Mouse (Mus musculus): ENCODE data around the gene Kl. TPM values are rescaled to one million over a fixed set of nuclear protein-coding genes. Genes with fewer than 3 reads are reported as not detected.

Gene Kl
- total and polyA plus RNA-seq, 3 experiments = not detected

DNA sequence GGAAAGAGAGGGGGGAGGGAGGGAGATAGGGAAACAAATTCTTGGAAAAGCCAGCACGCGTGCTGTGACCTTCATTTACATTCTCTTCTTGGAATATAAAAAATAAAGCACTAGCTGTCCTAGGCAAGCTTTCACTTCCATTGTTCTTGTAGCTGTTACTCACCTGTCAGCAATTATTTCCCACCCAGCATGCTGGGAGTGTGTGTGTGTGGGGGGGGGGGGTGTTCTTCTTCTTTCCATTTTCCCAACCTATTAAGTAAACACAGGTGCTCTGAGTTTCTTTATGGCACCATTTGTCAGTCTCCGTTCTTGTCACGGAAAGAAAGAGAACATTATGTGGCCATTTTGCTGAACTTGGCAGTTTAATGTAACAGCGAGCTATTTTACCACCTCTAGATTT, 66.6 kb downstream of the Kl start:
- Histone ChIP-seq H3K4me2 (ENCODE audit: insufficient read depth, low read depth, poor library complexity, severe bottlenecking) (no peak overlapping the region), H3K9me3 (replicated peaks; ENCODE audit: low read length) (peaks cover 2% of the 10 kb centered on the region), H3K27ac (ENCODE audit: insufficient read depth, low read depth) (no peak overlapping the region), H3K27me3 (replicated peaks) (peaks cover 3% of the 10 kb centered on the region), H3K4me1 (ENCODE audit: control insufficient read depth in 1 of 2, insufficient read depth in 2 of 2) (no peaks in the 10 kb centered on the region), H3K79me2 (replicated peaks; ENCODE audit: control insufficient read depth, extremely low read depth, insufficient read depth, poor library complexity, severe bottlenecking) (no peaks in the 10 kb centered on the region), H3K9ac (ENCODE audit: insufficient read depth, low read depth) (no peak overlapping the region), H3K4me3 (replicated peaks in 1 of 3; ENCODE audit: low read depth in 2 of 3, low read length in 2 of 3, poor library complexity in 1 of 3) (no peak overlapping the region), H3K36me3 (replicated peaks in 1 of 2; ENCODE audit: control insufficient read depth in 1 of 2, insufficient read depth in 1 of 2, low read length in 1 of 2) (no peaks in the 10 kb centered on the region)
- dilution Hi-C loops (cut with MboI; ENCODE audit: extremely low pct_ligation_motif_present, extremely low pct_unique_long_range_greater_than_20kb, low sequenced_read_pairs) = no loop called here
- in situ Hi-C loops (cut with MboI; ENCODE audit: low pct_ligation_motif_present, low pct_unique_long_range_greater_than_20kb, low sequenced_read_pairs) = no loop called here
- no peak for DNase-seq (ENCODE audit: extremely low read depth)
- TF ChIP-seq TCF12 (IDR thresholded peaks at IDR 0.05; ENCODE audit: low read depth, low read length) (no peak), USF2 (conservative IDR thresholded peaks at IDR 0.05; ENCODE audit: low read depth, low read length) (no peak), ZNF384 (IDR thresholded peaks at IDR 0.05; ENCODE audit: low read depth, low read length) (no peak), MAZ (IDR thresholded peaks at IDR 0.05; ENCODE audit: low read depth, low read length) (no peak), GABPA (IDR thresholded peaks at IDR 0.05; ENCODE audit: insufficient replicate concordance, low read depth, low read length) (no peak), JUN (IDR thresholded peaks at IDR 0.05; ENCODE audit: insufficient read depth, low read depth, low read length) (no peak), CHD2 (IDR thresholded peaks at IDR 0.05; ENCODE audit: low read length) (no peak), USF1 (IDR thresholded peaks at IDR 0.05; ENCODE audit: low read depth, low read length) (no peak), ZKSCAN1 (IDR thresholded peaks at IDR 0.05; ENCODE audit: borderline replicate concordance, low read depth, low read length) (no peak), CTCF (conservative IDR thresholded peaks at IDR 0.05 in 1 of 2, IDR thresholded peaks at IDR 0.05 in 1 of 2; ENCODE audit: low read depth in 2 of 2, low read length in 2 of 2) (no peak), CHD1 (IDR thresholded peaks at IDR 0.05; ENCODE audit: low read depth, low read length) (no peak), E2F4 (IDR thresholded peaks at IDR 0.05; ENCODE audit: insufficient replicate concordance, low read depth, low read length) (no peak), EP300 (IDR thresholded peaks at IDR 0.05; ENCODE audit: low read length) (no peak), MYC (IDR thresholded peaks at IDR 0.05; ENCODE audit: low read depth, low read length) (no peak), SMC3 (IDR thresholded peaks at IDR 0.05; ENCODE audit: low read depth, low read length) (no peak), PAX5 (IDR thresholded peaks at IDR 0.05; ENCODE audit: low read length) (no peak), IRF4 (IDR thresholded peaks at IDR 0.05; ENCODE audit: low read depth, low read length) (no peak), HCFC1 (IDR thresholded peaks at IDR 0.05; ENCODE audit: low read depth, low read length) (no peak), ZMIZ1 (IDR thresholded peaks at IDR 0.05; ENCODE audit: low read depth, low read length) (no peak), MEF2A (IDR thresholded peaks at IDR 0.05; ENCODE audit: borderline replicate concordance, low read depth, low read length) (no peak)

DNA sequence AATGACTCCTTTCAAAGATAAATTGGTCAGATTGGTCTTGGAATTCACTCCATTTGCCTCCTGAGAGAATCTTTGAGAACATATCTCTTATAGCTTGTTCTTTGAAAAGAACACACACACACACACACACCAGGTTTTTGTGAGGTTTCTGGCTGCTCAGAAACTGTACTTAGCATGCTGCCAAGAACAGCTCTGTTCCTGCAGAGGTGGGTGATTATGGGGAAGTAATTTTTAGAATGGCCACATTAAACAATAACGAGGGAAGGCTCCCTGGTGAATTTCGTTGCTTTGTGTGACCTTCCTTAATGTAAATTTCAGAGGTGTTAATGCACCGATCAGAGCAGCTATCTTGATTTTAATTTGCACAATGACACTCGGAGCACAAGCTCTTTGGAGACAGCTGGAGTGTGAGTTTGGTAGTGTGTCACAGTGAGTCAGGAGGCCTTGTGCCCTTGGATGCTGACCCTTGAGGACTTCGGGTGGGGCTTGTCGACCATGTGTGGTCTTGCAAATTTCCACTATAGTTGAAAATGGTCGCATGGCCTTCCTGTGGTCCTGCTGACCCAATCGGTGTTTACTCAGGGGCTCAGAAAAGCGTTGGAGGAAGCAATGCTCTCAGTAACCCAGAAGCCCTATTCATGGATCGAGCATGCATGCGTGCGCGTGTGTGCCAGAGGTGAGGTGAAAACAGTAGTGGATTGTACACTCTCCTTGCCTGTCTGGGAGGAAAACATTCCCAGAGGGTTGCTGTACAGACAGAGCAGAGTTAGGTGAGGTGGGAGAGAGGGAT, 67.8 kb downstream of the Kl start:
- H3K27ac ChIP-seq (ENCODE audit: insufficient read depth, low read depth) = no peak overlapping the region
- no peak for DNase-seq (ENCODE audit: extremely low read depth)
- peaks cover 9% of the 10 kb centered on the region for H3K27me3 ChIP-seq (replicated peaks)
- no peaks in the 10 kb centered on the region for H3K4me1 ChIP-seq (ENCODE audit: control insufficient read depth in 1 of 2, insufficient read depth in 2 of 2)
- no peak for TF ChIP-seq CHD1 (IDR thresholded peaks at IDR 0.05; ENCODE audit: low read depth, low read length)
- dilution Hi-C loops (cut with MboI; ENCODE audit: extremely low pct_ligation_motif_present, extremely low pct_unique_long_range_greater_than_20kb, low sequenced_read_pairs) = no loop called here
- in situ Hi-C loops (cut with MboI; ENCODE audit: low pct_ligation_motif_present, low pct_unique_long_range_greater_than_20kb, low sequenced_read_pairs) = no loop called here
- H3K9ac ChIP-seq (ENCODE audit: insufficient read depth, low read depth) = no peak overlapping the region
- peaks cover under 1% of the 10 kb centered on the region for H3K9me3 ChIP-seq (replicated peaks; ENCODE audit: low read length)
- no peaks in the 10 kb centered on the region for H3K79me2 ChIP-seq (replicated peaks; ENCODE audit: control insufficient read depth, extremely low read depth, insufficient read depth, poor library complexity, severe bottlenecking)
- H3K4me3 ChIP-seq (replicated peaks in 1 of 3; ENCODE audit: low read depth in 2 of 3, low read length in 2 of 3, poor library complexity in 1 of 3) = no peak overlapping the region
- H3K4me2 ChIP-seq (ENCODE audit: insufficient read depth, low read depth, poor library complexity, severe bottlenecking) = no peak overlapping the region
- no peaks in the 10 kb centered on the region for H3K36me3 ChIP-seq (replicated peaks in 1 of 2; ENCODE audit: control insufficient read depth in 1 of 2, insufficient read depth in 1 of 2, low read length in 1 of 2)
